Mouse (Mus musculus) adrenal gland, adult 8-10 months (tissue): Measurements from ENCODE around the gene Arrb2. TPM values are rescaled to one million over a fixed set of nuclear protein-coding genes. Genes with fewer than 3 reads are reported as not detected.

ENCODE experiments used
- microRNA-seq, 2 experiments: library from miRNA; unstranded; fragments of <30 nt; microRNA quantifications; one replicate each; pipeline ENCODE4 v1.2.0; 2022
- total RNA-seq, 4 experiments: library from RNA; stranded (reverse); gene quantifications; 2 replicates each; pipeline ENCODE4 v1.2.4; 2022

Arrb2 gene
- total RNA-seq, 4 experiments from 2014 or later, result 22.0 to 51.3 (median 33.9) TPM

Small RNAs within 50 kb of the gene (microRNA-seq; reads per million reads assigned to microRNA genes)
- gene Mir7115, result 1.2 to 1.3 reads per million in 2 experiments

Other genes with a start within 250 kb of the Arrb2 start
- 1 to 10 TPM in 2 of 4 experiments, under 1 TPM in 2; 0.23 to 2.0 (median 0.86) TPM for gene Slc16a11, start 219.9 kb upstream of the Arrb2 start, total RNA-seq
- 1 to 10 TPM; 4.4 to 9.4 (median 6.6) TPM for gene Slc16a13, start 211.6 kb upstream of the Arrb2 start, total RNA-seq
- 10 to 100 TPM in 2 of 4 experiments, 1 to 10 TPM in 2; 6.4 to 25.1 (median 10.5) TPM for gene Bcl6b, start 202.8 kb upstream of the Arrb2 start, total RNA-seq
- 10 to 100 TPM; 38.2 to 52.6 (median 44.5) TPM for gene 0610010K14Rik, start 194.7 kb upstream of the Arrb2 start, total RNA-seq
- 1 to 10 TPM; 3.9 to 6.7 (median 5.3) TPM for gene Gm21988, start 192.8 kb upstream of the Arrb2 start, total RNA-seq
- gene Rnasek, start 192.8 kb upstream of the Arrb2 start, total RNA-seq, result 100 to 1,000 TPM; 152 to 326 (median 207) TPM
- gene Alox12, start 177.3 kb upstream of the Arrb2 start, total RNA-seq, result 1 to 10 TPM; 1.0 to 2.1 (median 1.7) TPM
- not detected for gene Alox12e, start 110.0 kb upstream of the Arrb2 start, total RNA-seq
- 1 to 10 TPM in 3 of 4 experiments, under 1 TPM in 1; 0.91 to 4.7 (median 3.3) TPM for gene Alox15, start 80.6 kb upstream of the Arrb2 start, total RNA-seq
- gene Pelp1, start 22.6 kb upstream of the Arrb2 start, total RNA-seq, result 10 to 100 TPM; 24.2 to 29.9 (median 28.2) TPM
- 10 to 100 TPM; 23.4 to 24.4 (median 24.2) TPM for gene Med11, start 19.3 kb downstream of the Arrb2 start, total RNA-seq
- 1 to 10 TPM; 1.7 to 4.3 (median 3.0) TPM for gene Zmynd15, start 26.8 kb downstream of the Arrb2 start, total RNA-seq
- 10 to 100 TPM in 3 of 4 experiments, 1 to 10 TPM in 1; 9.4 to 18.2 (median 16.1) TPM for gene Cxcl16, start 27.3 kb downstream of the Arrb2 start, total RNA-seq
- not detected for gene Tm4sf5, start 72.6 kb downstream of the Arrb2 start, total RNA-seq
- gene Vmo1, start 82.0 kb downstream of the Arrb2 start, total RNA-seq, result under 1 TPM in 1 of 4 experiments, not detected in 3; 0.46 TPM
- gene Gltpd2, start 86.6 kb downstream of the Arrb2 start, total RNA-seq, result not detected
- 100 to 1,000 TPM; 247 to 298 (median 278) TPM for gene Psmb6, start 92.7 kb downstream of the Arrb2 start, total RNA-seq
- gene Gm40193, start 100.3 kb downstream of the Arrb2 start, total RNA-seq, result not detected
- gene Pld2, start 107.4 kb downstream of the Arrb2 start, total RNA-seq, result 10 to 100 TPM in 2 of 4 experiments, 1 to 10 TPM in 2; 7.8 to 15.0 (median 11.2) TPM
- gene Mink1, start 130.2 kb downstream of the Arrb2 start, total RNA-seq, result 10 to 100 TPM; 50.6 to 90.5 (median 71.2) TPM
- gene 4930544D05Rik, start 183.2 kb downstream of the Arrb2 start, total RNA-seq, result not detected
- not detected for gene Chrne, start 186.6 kb downstream of the Arrb2 start, total RNA-seq
- gene Gp1ba, start 206.5 kb downstream of the Arrb2 start, total RNA-seq, result not detected
- 100 to 1,000 TPM in 2 of 4 experiments, 10 to 100 TPM in 2; 82.3 to 136 (median 110) TPM for gene Rnf167, start 214.6 kb downstream of the Arrb2 start, total RNA-seq
- 100 to 1,000 TPM; 121 to 137 (median 127) TPM for gene Slc25a11, start 214.8 kb downstream of the Arrb2 start, total RNA-seq
- 1,000 to 10,000 TPM in 1 of 4 experiments, 100 to 1,000 TPM in 3; 582 to 1,056 (median 737) TPM for gene Pfn1, start 222.0 kb downstream of the Arrb2 start, total RNA-seq
- gene Eno3, start 224.6 kb downstream of the Arrb2 start, total RNA-seq, result 10 to 100 TPM; 39.4 to 66.5 (median 54.7) TPM
- gene Spag7, start 236.8 kb downstream of the Arrb2 start, total RNA-seq, result 100 to 1,000 TPM in 1 of 4 experiments, 10 to 100 TPM in 3; 79.2 to 112 (median 89.0) TPM